Comparison of ENCODE assay signal across 14 mouse cellular contexts in the genomic region with DNA sequence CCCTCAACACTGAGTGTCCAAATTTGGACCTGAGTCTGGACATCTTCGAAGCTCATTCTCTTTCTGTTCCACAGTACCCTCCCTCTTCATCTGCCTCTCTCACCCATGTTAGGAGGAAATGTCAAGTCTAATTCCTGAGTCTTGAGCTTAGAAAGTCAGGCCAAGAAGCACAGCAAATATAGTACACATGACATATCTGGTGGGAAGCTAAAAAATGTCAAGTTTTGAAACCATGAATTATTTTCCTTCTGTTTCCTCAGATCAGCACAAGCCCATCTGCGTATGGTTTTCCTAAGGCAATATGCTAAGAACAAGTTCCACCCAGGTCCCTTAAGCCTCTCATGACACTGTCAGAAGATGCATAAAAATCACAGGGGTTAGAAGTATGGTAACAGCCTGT.
"Had no signal": no experiment of that assay in that cellular context is flagged by ENCODE, and none has a peak within 500 bp of the region (broad histone marks: within the 10 kb centered on the region; RNA-seq: fewer than 3 reads in every experiment).

No protein-coding gene starts in this region.

- H3K27ac ChIP-seq: kidney, embryonic 15.5 days; limb, embryonic 15.5 days; liver, embryonic 12.5 days; midbrain, embryonic 12.5 days; neural tube, embryonic 13.5 days had no signal

- H3K9me3 ChIP-seq: kidney, embryonic 15.5 days; limb, embryonic 15.5 days; liver, embryonic 12.5 days; midbrain, embryonic 12.5 days; neural tube, embryonic 13.5 days had no signal

- DNase-seq: kidney, adult 2 months; kidney, postnatal 14 days; lung, embryonic 14.5 days; lung, postnatal 14 days; retina, postnatal 1 day; right cerebral cortex, postnatal 4 days; spleen, adult 18-20 months; thymus, adult 2 months; thymus, postnatal 25 days had no signal

- H3K36me3 ChIP-seq: kidney, embryonic 15.5 days; limb, embryonic 15.5 days; liver, embryonic 12.5 days; midbrain, embryonic 12.5 days; neural tube, embryonic 13.5 days had no signal

- H3K4me3 ChIP-seq: kidney, embryonic 15.5 days; limb, embryonic 15.5 days; liver, embryonic 12.5 days; midbrain, embryonic 12.5 days; neural tube, embryonic 13.5 days had no signal

- H3K27me3 ChIP-seq: kidney, embryonic 15.5 days; limb, embryonic 15.5 days; liver, embryonic 12.5 days; midbrain, embryonic 12.5 days; neural tube, embryonic 13.5 days had no signal

- H3K4me1 ChIP-seq: kidney, embryonic 15.5 days; limb, embryonic 15.5 days; liver, embryonic 12.5 days; midbrain, embryonic 12.5 days; neural tube, embryonic 13.5 days had no signal
